Mouse (Mus musculus): ENCODE measurements at regions not wholly inside any gene's neighbourhood (a gene's known extent, or its start where the extent isn't known, plus 50 kb on each side); places are given as distances from the start of the nearest gene placed in this dataset.
A peak's percentile ranks its signal among the peaks of the same experiment; 100 is the strongest.

DNA sequence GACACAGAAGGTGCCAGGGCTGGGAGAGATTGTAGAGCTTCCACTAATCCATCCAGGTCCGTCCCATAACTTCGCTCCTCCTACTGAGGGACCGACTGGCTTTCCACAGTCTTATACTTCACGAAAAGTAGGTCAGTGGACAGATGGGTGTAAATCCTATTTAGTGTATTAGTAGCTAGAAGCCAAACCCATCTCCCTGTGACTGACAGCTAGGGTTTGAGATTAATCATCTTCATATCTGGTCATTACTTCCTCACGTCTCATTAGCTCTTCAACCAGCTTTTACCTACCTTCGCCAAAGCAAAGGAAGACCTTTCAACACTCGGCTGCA lies 60.4 kb upstream of the Scaf11 start:
- DNase-seq (ENCODE audit: low spot score), result no peak

DNA sequence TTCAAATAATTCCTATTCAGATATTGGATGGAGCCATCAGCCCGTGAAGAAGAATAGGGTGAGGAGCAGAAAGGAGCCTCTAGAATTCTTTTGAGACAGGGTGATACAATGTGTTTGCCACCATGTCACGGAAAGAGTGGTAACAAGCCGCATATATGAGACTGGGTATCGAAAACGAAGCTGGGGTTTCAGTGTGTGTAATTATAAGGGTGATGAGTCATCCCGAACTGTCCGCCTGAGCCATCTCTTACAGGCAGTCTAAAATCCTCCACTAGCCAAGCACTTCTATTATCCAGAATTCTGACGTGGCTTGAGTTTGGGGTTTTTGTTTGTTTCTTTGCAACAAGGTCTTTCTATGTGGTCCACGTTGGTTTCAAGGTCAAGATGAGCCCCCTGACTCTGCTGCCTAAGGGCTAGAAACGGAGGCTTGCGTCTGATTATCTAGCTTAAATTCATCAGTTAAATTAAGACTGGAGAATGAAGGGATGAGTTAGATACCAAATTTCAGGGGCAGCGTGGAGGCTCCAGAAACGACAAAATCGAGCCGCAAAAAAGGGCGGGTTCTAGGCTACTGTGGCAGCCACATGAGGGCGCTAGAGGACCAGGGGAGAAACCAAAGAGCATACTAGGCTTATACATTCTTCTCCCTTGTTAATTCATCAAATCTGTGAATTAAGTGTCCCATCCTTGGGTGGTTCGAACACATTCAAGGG lies 59.9 kb upstream of the Scaf11 start:
- peak; percentile 83 for DNase-seq (ENCODE audit: low spot score)

DNA sequence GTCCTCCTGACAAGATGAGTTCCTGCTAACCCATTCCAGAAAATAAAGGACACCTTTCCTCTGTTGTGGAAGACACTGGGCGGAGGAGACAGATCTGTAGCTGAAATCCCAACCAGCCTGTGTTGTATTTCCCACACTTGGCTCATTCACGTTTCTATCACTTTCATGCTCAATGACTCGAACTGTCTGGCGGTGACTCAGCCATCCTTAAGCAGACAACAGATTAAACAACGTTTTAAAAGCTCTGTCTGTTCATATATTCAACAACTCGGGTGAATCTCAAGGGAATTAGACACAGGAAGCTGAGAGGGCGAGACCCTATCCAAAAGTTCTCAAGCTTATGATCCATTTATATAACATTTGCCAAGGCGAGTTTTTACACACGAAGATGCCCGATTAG lies 57.5 kb upstream of the Scaf11 start:
- DNase-seq (ENCODE audit: low spot score), result no peak

DNA sequence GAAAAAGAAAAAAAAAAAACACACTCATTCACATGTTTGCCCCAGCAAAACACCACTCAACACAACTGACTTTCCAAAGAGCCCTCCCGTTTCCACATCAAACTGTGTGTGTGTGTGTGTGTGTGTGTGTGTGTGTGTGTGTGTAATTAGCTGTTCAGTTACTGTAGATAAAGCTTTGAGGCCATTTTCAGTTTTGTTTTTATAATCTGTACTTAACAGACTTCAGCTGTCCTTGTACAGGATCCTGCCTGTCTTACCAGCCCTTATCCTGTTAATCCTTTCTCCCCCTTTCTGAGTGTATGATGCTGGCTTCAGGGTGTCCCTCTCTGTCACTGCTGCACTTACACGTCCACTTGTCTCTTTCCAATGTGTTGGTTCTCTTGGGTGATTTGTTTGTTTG lies 55.0 kb upstream of the Scaf11 start:
- no peak for DNase-seq (ENCODE audit: low spot score)

DNA sequence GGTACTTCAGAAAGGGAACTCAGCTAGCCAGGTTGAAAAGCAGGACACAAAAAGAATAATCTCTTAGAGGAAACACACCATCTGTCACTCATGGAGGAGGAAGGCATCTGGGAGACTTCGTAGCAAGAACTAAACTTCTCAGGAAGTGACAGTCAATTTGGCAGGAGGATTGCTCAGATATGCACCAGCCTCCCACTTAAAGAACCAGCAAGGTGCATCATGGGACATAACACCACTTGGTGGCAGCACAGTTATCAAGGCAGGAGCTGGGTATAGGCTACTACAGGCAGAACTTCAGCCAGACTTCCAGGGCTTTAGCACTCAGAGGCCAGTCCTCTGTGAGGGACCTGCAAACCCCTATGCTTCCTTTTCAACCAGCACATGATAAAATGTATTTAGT lies 52.0 kb upstream of the Scaf11 start:
- no peak for DNase-seq (ENCODE audit: low spot score)
